Mouse (Mus musculus) kidney, postnatal 4 days (tissue): Measurements from ENCODE around the gene Faf2.
"Not testable (repeated sequence)": the region's sequence is repeated elsewhere in the genome, so short reads cannot be mapped to it uniquely, and the experiment has no call there.

Source experiments
- DNase-seq, 2 experiments: peaks; one replicate each; pipeline ENCODE4 v3.0.0; 2021; ENCODE audit warnings: mixed read lengths in 2 of 2

Gene Faf2

GRCm38 (mm10) chr13:54607204-54607603 lies 14.4 kb upstream of the Faf2 start:
- no peak for DNase-seq

GRCm38 (mm10) chr13:54608002-54608401 lies 13.6 kb upstream of the Faf2 start:
- DNase-seq: no peak

- no peak for DNase-seq
Observed at GRCm38 (mm10) chr13:54608666-54609065, 12.9 kb upstream of the Faf2 start.

- no peak for DNase-seq
Observed at GRCm38 (mm10) chr13:54609301-54609700, 12.3 kb upstream of the Faf2 start.

- no peak for DNase-seq
Observed at GRCm38 (mm10) chr13:54610613-54610971, 11.0 kb upstream of the Faf2 start.

GRCm38 (mm10) chr13:54610972-54611754 lies 10.4 kb upstream of the Faf2 start, which contains the start of gene Cltb:
Gene Cltb, minus strand, starts transcription at chr13:54611344.
- peak; percentile 93 to 94 for DNase-seq

GRCm38 (mm10) chr13:54613141-54613540 lies 8.4 kb upstream of the Faf2 start:
- DNase-seq: not testable (repeated sequence)

- DNase-seq: no peak
Observed at GRCm38 (mm10) chr13:54616307-54616706, 5.3 kb upstream of the Faf2 start.

GRCm38 (mm10) chr13:54616998-54617397 lies 4.6 kb upstream of the Faf2 start:
- no peak for DNase-seq

- DNase-seq: no peak
Observed at GRCm38 (mm10) chr13:54621960-54622521, 457 bp downstream of the Faf2 start.

GRCm38 (mm10) chr13:54629128-54629527 lies 7.5 kb downstream of the Faf2 start:
- no peak for DNase-seq

- DNase-seq: no peak
Observed at GRCm38 (mm10) chr13:54632731-54633277, 11.2 kb downstream of the Faf2 start.

GRCm38 (mm10) chr13:54635011-54635410 lies 13.4 kb downstream of the Faf2 start:
- DNase-seq: no peak

- DNase-seq: no peak
Observed at GRCm38 (mm10) chr13:54650461-54650860, 28.9 kb downstream of the Faf2 start.

- DNase-seq: no peak
Observed at GRCm38 (mm10) chr13:54660877-54661276, 39.3 kb downstream of the Faf2 start.

GRCm38 (mm10) chr13:54661358-54661757 lies 39.8 kb downstream of the Faf2 start:
- DNase-seq: no peak

- no peak for DNase-seq
Observed at GRCm38 (mm10) chr13:54663999-54664398, 42.4 kb downstream of the Faf2 start.

GRCm38 (mm10) chr13:54664509-54664908 lies 42.9 kb downstream of the Faf2 start:
- no peak for DNase-seq

GRCm38 (mm10) chr13:54665062-54665461 lies 43.5 kb downstream of the Faf2 start:
- no peak for DNase-seq

- no peak for DNase-seq
Observed at GRCm38 (mm10) chr13:54670491-54670890, 48.9 kb downstream of the Faf2 start.

- DNase-seq: no peak
Observed at GRCm38 (mm10) chr13:54675895-54676590, 54.5 kb downstream of the Faf2 start.

GRCm38 (mm10) chr13:54678263-54678662 lies 56.7 kb downstream of the Faf2 start:
- DNase-seq: no peak

- no peak for DNase-seq
Observed at GRCm38 (mm10) chr13:54680184-54680853, 58.7 kb downstream of the Faf2 start.
